Mouse (Mus musculus) gastrocnemius, postnatal 10 days (tissue): ENCODE measurements at regions not wholly inside any gene's neighbourhood (a gene's known extent, or its start where the extent isn't known, plus 50 kb on each side); places are given as distances from the start of the nearest gene placed in this dataset.

Experiments used
- DNase-seq: peaks from one replicate; pipeline ENCODE4 v3.0.0; 2021; ENCODE audit warnings: mixed read lengths

GRCm38 (mm10) chr4:62809048-62809447 is 156.3 kb upstream of the Zfp618 start:
- DNase-seq: no peak

GRCm38 (mm10) chr4:62819889-62820288 is 145.5 kb upstream of the Zfp618 start:
- DNase-seq: no peak

- no peak for DNase-seq
Observed at GRCm38 (mm10) chr4:62821288-62821687, 144.1 kb upstream of the Zfp618 start.

GRCm38 (mm10) chr4:62822568-62822967 is 142.8 kb upstream of the Zfp618 start:
- peak; percentile 77 for DNase-seq

GRCm38 (mm10) chr4:62823082-62823481 is 142.3 kb upstream of the Zfp618 start:
- DNase-seq: no peak

- no peak for DNase-seq
Observed at GRCm38 (mm10) chr4:62823555-62824250, 141.7 kb upstream of the Zfp618 start.

- DNase-seq: no peak
Observed at GRCm38 (mm10) chr4:62824581-62824980, 140.8 kb upstream of the Zfp618 start.

- DNase-seq: no peak
Observed at GRCm38 (mm10) chr4:62825256-62825655, 140.1 kb upstream of the Zfp618 start.

DNA sequence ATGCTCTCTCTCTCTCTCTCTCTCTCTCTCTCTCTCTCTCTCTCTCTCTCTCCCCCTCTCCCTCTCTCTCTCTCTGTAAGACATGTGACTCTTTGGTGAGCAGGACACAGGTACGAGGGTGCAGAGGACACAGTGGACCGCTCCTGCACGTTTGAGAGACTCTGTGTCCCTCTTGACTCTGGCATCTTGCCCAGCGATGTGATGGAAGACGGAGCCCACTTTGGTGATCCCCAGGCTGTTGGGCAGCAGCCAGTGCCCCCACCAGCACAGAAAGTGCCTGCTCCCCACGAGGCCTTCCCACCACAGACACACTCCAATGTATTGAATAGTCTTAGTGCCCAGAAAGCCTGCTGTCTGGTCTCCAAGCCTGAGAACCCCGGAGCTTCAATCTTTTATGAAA is 136.4 kb upstream of the Zfp618 start:
- no peak for DNase-seq

- peak; percentile 30 for DNase-seq
Observed at GRCm38 (mm10) chr4:62833944-62834343, 131.4 kb upstream of the Zfp618 start.

- no peak for DNase-seq
Observed at GRCm38 (mm10) chr4:62836875-62837274, 128.5 kb upstream of the Zfp618 start.

DNA sequence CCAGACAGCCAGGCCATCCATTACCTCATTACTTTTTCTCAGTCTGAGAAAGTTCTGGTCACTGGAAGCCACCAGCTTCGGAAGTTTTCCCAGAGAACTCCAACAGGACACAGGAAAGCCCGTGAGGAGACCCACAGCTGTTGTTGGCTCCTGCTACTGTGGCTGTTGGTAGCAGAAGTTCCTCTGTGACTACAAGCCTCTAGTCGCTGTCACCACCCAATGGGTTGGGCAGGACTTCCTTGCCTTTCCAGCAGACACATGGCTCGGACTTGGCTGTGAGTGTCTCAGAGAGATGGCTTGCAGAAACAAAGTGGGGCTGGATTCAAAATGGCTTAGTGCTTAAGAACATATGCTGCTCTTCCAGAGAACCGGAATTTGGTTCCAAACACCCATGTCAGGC is 114.8 kb upstream of the Zfp618 start:
- no peak for DNase-seq

- no peak for DNase-seq
Observed at GRCm38 (mm10) chr4:62853335-62853734, 112.0 kb upstream of the Zfp618 start.

DNA sequence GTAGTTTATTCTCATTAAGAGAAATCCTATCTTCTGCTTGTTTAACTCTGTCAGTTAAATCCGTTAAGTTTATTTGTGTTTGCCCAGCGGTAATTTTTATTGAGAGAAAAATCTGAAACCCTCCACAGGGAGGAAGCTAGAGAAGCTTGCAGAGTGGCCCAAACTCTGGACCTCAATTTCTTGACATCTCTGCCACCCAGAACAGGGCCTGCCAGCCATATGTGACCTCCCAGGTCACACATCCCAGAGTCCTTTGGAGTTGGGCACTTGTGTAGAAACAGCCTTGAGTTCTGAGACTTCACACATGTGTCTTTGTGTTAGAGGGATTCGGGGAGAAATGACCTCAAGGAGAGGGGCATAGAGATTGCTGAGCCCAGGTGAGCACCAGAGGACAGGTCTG is 109.0 kb upstream of the Zfp618 start:
- no peak for DNase-seq

DNA sequence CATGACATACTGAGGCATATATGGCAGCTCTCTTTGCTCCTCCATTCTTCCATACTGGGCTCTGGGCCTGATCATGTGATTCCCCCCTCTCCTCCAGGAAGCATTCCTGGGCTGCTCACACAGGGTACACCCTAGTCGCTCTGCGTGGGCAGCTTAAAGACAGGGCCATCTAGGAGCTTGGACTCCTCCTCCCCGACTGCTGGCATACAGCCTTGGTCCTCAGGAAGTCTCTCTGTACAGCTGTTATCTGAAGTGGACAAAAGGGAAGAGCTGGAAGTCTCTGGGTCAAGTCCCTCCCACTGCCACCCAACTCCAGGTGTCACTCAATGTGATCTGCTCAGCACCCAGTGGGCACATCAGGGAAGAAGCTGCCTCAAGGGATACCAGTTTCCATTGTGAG is 102.6 kb upstream of the Zfp618 start:
- DNase-seq: no peak

- peak; percentile 25 for DNase-seq
Observed at GRCm38 (mm10) chr4:62870391-62870983, 94.9 kb upstream of the Zfp618 start.

- no peak for DNase-seq
Observed at GRCm38 (mm10) chr4:62872562-62872961, 92.8 kb upstream of the Zfp618 start.

DNA sequence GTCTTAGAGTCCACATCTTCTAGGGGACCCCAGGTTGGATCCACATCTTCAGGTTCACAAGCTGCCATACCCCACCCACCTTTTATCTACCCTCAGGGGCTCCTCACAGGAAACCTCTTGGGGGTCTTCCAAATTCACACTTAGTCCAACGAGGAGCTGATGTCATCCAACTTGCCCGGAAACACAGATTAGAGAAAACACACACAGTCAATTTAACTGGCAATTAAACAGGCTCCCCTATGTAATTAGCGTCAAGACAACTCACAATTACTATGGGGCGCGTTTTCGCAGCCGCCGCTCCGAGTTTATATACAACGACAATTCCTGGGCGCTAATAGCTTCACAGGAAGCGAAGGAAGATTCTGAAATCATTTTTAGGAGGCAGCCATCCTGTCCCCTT is 91.4 kb upstream of the Zfp618 start:
- DNase-seq: no peak

DNA sequence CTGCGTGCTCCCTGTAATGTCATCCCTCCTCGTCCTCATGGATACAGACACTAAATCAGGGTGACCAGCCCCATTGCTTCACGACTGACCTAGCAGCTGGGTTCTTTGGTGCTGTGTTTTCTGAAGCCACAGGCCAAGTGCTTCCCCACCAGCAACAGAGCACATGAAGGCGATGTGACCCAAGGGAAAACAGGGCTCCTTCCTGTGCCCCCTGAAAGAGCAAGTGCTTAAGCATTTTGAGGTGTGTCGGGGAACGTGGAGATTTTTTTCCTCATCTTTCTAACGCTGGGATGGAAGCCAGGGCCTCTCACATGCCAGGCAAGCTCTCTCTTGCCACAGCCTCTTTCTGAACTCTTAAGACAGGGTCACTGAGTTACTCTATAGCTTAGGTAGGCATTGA is 87.3 kb upstream of the Zfp618 start:
- DNase-seq: no peak

- peak; percentile 32 for DNase-seq
Observed at GRCm38 (mm10) chr4:62878927-62879326, 86.4 kb upstream of the Zfp618 start.

DNA sequence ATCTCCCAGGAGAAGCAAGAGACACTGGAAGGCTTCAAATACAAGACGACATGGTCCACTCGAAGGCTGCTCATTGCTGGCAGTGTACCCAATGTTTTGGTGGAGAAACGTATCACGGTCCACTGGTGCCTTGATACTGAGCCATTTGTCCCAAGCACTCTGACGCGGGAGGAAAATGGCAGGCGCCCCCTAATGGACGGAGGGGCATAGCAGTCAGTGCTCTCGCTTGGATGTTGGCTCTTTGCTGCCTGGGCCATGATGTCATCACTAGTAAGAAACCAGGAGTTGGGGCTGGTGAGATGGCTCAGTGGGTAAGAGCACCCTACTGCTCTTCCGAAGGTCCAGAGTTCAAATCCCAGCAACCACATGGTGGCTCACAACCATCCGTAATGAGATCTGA is 83.5 kb upstream of the Zfp618 start:
- DNase-seq: no peak

GRCm38 (mm10) chr4:62882276-62882675 is 83.1 kb upstream of the Zfp618 start:
- no peak for DNase-seq

GRCm38 (mm10) chr4:62888736-62889135 is 76.6 kb upstream of the Zfp618 start:
- no peak for DNase-seq

DNA sequence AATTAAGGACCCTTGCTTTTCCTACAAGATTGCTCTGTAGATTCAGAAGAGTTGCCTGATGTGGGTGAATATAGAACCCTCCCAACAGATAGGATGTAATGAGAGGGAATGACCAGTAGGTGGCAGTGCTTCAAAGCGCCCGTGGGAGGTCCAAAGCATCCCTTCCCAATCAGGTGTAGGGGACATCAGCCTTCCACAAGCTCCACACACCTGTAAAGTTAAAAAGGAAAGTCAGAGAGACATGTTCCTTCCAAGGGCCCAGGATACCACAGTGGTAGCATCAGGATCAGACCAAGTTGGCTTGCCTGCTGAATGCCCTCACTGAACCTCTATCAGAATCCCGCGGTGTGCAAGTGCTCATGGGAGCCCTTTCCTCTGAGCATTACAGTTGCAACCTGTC is 75.7 kb upstream of the Zfp618 start:
- DNase-seq: peak; percentile 23
